Mouse (Mus musculus) brain, embryonic 14.5 days (tissue): ENCODE measurements at regions not wholly inside any gene's neighbourhood (a gene's known extent, or its start where the extent isn't known, plus 50 kb on each side); places are given as distances from the start of the nearest gene placed in this dataset.
A peak's percentile ranks its signal among the peaks of the same experiment; 100 is the strongest.

ENCODE experiments used
- DNase-seq: peaks from one replicate; pipeline ENCODE4 v3.0.0-alpha.2; 2011; ENCODE audit warnings: low read depth
- CTCF ChIP-seq: fragments of 200-500 bp; IDR thresholded peaks from 2 replicates; pipeline ENCODE4 v1.5.1; 2012; ENCODE audit warnings: inconsistent platforms, mild to moderate bottlenecking, moderate library complexity, borderline replicate concordance; ENCODE audit not compliant: insufficient read depth, insufficient read length; ENCODE audit errors: extremely low read depth
- POLR2A ChIP-seq: fragments of 200-500 bp; IDR thresholded peaks from 2 replicates; pipeline ENCODE4 v1.6.1; 2012; ENCODE audit warnings: mild to moderate bottlenecking, inconsistent platforms, borderline replicate concordance; ENCODE audit not compliant: poor library complexity, insufficient read depth, insufficient read length, severe bottlenecking; ENCODE audit errors: extremely low read depth

DNA sequence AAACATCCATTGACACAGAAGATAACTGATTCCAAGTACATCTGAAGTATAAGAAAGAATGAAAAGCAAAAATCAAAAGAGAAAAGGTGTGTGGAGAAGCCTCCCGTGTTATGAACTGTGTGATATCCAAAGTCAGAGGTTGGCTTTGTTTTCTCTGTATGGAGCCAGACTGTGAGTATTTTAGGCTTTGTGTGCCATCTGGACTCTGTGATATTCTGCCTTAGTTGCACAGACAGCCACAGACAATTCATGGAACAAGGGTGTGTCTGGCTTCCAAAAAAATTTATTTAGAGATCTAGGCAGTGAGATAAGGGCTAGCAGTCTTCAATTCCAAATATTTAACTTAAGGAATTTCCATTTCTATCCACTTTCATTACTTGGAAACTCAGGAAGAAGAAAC is 111.5 kb upstream of the Dpp10 start:
- TF ChIP-seq CTCF (no peak), POLR2A (no peak)
- DNase-seq, result no peak

DNA sequence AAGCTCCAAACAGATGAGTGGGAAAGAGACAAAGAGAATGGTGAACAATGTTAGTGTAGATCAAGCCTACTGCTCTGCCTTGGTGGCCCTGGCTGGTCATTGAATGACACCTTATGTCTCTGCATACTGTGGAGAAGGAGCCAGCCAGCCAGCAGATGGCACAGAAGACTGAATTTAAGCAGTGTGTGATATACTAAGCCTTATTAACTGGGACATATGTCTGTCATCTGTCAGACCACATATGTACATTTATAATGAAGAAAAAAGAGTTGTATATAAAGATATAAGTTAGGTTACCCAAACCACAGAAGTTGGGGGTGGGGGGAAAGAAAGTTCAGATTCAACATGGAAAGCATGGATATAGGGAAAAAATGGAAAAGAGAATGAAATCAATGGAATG is 106.7 kb upstream of the Dpp10 start:
- no peak for TF ChIP-seq CTCF
- TF ChIP-seq POLR2A, result no peak
- DNase-seq, result peak; percentile 64

DNA sequence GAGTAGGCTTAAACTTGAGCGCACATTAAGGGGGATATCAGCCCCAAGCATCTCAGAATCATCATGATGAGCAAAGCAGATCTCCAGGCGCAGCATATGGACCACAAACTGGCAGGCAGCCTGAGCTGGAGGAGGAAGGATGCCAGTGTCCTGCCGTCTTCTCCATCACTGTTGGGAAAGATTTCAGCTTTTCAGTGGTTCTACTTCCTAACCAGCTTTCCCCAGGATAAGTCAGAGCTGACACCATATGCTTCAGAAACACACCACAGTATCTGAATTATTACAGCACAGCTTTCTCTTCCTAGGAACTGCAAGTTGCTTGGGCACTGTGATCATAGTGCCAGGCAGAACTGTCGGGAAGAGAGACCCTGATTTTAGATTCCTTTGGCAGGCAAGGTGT is 103.2 kb upstream of the Dpp10 start:
- DNase-seq, result peak; percentile 60
- TF ChIP-seq CTCF (no peak), POLR2A (no peak)

DNA sequence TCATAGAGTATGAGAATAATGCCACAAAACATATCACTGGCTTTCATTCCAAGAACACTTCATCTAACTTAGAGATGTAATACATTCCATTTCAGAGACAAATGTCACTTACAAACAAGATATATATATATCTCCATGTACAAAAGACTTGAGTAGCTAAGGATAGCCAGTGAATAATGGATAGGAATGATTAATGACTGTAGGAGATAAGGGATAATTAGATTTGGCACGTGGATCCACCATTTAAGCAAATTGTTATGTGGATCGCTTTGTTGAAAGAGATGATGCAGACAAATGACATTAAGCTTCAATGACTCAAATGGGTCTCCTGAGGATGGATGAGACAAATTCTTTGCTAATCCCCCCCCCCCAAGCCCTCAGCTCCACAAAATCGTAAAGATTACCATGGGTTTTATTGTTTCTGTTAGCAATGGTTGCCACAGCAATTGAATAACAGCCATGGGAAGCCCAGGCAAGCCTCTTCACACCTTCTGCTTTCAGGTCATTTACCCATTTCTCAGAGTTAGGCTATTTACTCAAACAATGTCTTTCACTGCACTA is 59.0 kb upstream of the Dpp10 start:
- peak; percentile 9 for DNase-seq
- TF ChIP-seq POLR2A (no peak), CTCF (no peak)

DNA sequence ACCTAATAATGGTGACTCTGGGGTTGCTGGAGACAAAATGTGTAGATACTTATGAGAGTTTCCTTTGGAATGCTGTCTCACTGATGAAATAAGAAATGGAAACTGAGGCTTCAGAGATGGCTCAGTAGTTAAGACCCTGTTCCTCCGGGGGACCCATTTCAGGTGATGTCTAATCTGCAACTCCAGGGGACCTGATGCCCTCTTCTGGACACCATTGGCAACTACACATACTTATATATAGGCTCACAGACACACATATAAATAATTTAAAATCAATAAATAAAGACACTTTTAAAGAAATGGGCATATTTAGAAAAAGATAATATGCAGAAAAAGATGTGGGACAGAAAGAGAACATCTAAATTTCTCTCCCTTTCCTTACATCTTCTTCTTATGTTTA is 57.7 kb upstream of the Dpp10 start:
- DNase-seq, result peak; percentile 2
- no peak for TF ChIP-seq POLR2A
- TF ChIP-seq CTCF, result peak; percentile 28; the same call in 1 of the 2 replicates
